In genomic region chr14:48812741-48813495, GRCm38 (mm10) we compare ENCODE assay signal across 19 mouse cellular contexts.
DNase-seq lines count a peak whose midpoint lies in the region; ATAC-seq lines count a peak whose summit lies in the region.
"Had no signal": no experiment of that assay in that cellular context is flagged by ENCODE, and none has a peak within 500 bp of the region (broad histone marks: within the 10 kb centered on the region; RNA-seq: fewer than 3 reads in every experiment).

No protein-coding gene starts in this region.

- no peak for ATAC-seq in megakaryocyte-erythroid progenitor cell, adult 5-6 weeks (replicated peaks; ENCODE audit: low FRiP score, low TSS enrichment, poor library complexity, severe bottlenecking)
- ATAC-seq: CD4-positive, CD25-positive, alpha-beta regulatory T cell, adult 4 months; hindbrain, embryonic 16.5 days; intestine, embryonic 16.5 days had no signal

- intact Hi-C loops in left cerebral cortex, postnatal 4 days (cut with DNase I): no loop called here
- intact Hi-C loops in left cerebral cortex, postnatal 25 days (cut with DNase I): no loop called here

- DNase-seq in cerebellum, postnatal 25 days: peak; percentile 18 to 47
- no peak for DNase-seq in cerebellum, adult 11-12 months
- DNase-seq in left cerebral cortex, postnatal 4 days: peak; percentile 29
- DNase-seq in left cerebral cortex, postnatal 25 days (ENCODE audit: low spot score in 2 of 2): no peak
- peak; percentile 10 for DNase-seq in brain, adult 2 months (ENCODE audit: low read depth, low spot score)
- peak; percentile 34 to 56 for DNase-seq in layer of hippocampus, postnatal 10 days (ENCODE audit: low spot score in 2 of 2)
- DNase-seq in kidney, adult 18-20 months: no peak
- DNase-seq: adrenal gland, postnatal 36 days; cerebellum, adult 18-20 months; gastrocnemius, postnatal 14 days; heart, adult 11 months; kidney, postnatal 36 days; lung, postnatal 36 days; right cerebral cortex, postnatal 14 days; thymus, postnatal 25 days had no signal

Comparison
In these comparisons a context has a peak if more than half of its experiments do, and no peak if none do; other contexts are left out.
1. DNase-seq: peak in cerebellum, postnatal 25 days (2 of 2), left cerebral cortex, postnatal 4 days (single experiment), brain, adult 2 months (single experiment) and layer of hippocampus, postnatal 10 days (2 of 2); none in cerebellum, adult 11-12 months (single experiment), left cerebral cortex, postnatal 25 days (0 of 2) and kidney, adult 18-20 months (single experiment).